Mouse (Mus musculus) cortical plate, adult 2 months (tissue): ENCODE measurements at regions not wholly inside any gene's neighbourhood (a gene's known extent, or its start where the extent isn't known, plus 50 kb on each side); places are given as distances from the start of the nearest gene placed in this dataset.

ENCODE experiments used
- CTCF ChIP-seq: fragments of 200-500 bp; IDR thresholded peaks from 2 replicates; pipeline ENCODE4 v1.5.1; 2011; ENCODE audit warnings: mild to moderate bottlenecking, control low read depth, low read length; ENCODE audit not compliant: insufficient read depth; ENCODE audit errors: extremely low read depth
- POLR2A ChIP-seq: fragments of 200-500 bp; IDR thresholded peaks from 2 replicates; pipeline ENCODE4 v1.6.1; 2011; ENCODE audit warnings: mild to moderate bottlenecking, low read length, control low read depth; ENCODE audit not compliant: insufficient read depth; ENCODE audit errors: extremely low read depth

DNA sequence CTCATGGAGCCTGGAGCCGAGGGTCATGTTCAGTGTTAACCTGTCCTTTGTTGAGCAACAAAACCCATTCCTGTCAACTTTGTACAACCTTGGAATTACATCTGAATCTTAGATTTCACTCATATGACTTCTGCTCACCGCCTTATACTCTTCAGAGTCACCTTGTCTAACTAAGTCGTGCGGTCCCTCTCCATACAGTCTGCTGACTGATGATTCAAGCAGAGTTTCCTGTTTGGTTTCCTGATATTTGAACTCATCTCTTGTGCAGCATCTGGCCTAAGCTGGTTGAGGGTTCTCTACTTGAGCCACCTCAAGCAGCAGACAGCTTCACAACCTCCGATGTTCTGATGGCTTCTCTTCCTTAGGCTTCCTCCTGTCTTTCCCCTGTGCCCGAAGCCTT is 78.3 kb upstream of the Ccn6 start:
- TF ChIP-seq CTCF (no peak), POLR2A (no peak)
